Mouse (Mus musculus): Measurements from ENCODE around the gene Sit1. TPM values are rescaled to one million over a fixed set of nuclear protein-coding genes. Genes with fewer than 3 reads are reported as not detected.

Gene Sit1
- 259 TPM for polyA plus RNA-seq (2017; shearing (Covaris generic))

DNA sequence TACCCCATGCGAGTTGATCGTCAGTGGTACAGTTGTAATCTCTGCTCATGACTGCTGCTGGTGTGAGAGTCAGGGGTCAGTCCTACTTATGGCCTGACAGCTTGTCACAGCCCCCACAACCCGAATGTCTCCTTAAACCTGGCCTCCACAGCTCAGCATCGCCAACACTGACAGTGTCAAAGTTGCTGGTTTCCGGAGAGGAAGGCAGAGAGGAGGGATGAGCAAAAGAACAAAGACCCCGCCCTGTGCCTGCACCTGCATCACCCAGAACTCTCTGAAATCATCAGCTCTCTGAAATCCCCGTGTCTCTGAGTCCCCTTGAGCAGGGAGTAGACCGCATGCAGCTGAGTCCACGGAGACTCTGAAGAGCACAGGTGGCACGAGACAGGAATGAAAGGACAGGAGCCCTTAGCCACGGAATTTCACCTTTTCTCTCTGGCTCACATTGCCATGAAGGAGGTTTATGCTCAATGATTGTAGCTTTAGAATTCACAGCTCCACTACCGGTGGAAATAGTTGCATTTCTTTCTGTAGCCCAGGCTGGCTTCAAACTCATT lies at the start of gene Sit1:
TSS of gene Sit1 (minus strand) at position 200 of the 557 bp plus-strand sequence.

DNA sequence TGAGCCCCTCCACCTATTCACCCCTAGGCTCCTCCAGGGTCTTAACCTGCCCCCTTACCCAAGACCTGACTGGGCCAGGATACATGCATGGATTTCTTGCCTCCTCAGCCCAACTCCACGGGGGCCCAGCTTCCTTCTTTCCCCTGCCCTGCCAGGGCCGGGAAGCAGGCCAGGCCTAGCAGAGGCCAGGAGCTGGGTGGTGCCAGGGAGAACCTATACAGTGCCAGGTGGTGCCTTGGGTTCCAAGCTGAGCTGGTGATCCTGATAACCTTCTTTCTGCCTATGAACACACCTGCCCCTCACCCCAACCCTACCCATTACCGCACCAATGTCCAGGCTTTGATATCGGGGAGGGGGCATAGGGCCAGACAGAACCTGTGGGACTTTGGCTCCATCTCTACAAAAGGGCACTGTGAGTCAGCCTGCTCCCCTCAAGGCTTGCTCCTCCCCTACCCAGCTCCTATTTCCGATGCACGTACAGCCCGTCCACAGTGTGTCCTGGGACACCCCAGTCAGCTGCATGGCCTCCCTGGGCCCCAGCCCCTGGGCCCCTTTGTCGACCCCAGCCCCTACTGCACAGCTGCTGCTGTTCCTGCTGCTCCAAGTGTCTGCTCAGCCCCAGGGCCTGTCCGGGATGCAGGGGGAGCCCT lies 23.1 kb upstream of the Sit1 start, which contains the start of gene Car9:
TSS of gene Car9 (plus strand) at position 431 of the 650 bp plus-strand sequence.

DNA sequence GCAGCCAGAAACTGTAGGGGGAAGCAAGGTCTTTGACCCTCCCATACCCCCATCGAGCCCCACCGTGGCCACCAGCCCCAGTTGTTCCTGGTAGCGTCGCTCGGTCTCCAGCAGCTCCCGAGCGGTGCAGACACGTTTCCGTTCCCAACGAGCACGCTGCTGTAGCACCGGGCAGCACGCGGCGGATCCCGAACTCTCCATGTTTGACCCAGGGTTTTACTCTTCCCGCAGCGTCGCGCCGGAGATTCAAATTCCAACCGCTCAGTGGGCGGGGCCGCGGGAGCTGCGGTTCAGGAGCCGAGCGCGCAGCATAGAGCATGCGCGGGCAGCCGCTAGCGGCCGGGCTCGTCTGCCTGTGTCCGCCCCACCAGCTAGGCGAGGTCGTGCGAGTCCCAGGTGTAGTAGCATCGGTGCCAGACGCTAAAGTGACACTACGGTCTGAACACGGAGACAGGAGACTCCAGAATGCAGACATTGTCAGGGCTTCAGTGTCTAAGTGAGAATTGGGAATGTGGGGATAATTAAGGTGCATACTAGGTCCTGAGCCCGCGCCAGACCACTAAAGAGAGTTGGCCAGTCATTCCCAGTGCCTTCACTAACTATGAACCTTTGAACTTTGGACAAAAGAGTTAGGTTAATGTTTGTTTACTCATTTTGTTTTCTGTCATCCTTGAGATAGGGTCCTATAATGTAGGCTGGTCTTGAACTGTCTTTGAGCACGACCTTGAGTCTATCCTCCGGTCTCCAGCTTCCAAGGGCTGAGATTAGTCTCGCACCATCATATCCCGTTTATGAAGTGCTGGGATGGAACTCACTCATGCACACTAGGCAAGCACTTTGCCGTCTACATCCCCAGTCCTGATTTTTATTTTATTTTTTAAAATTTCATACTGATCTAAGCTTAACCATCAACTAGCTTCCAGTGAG lies 16.1 kb upstream of the Sit1 start, which contains the start of gene Arhgef39:
TSS of gene Arhgef39 (minus strand) at position 289 of the 927 bp plus-strand sequence.

DNA sequence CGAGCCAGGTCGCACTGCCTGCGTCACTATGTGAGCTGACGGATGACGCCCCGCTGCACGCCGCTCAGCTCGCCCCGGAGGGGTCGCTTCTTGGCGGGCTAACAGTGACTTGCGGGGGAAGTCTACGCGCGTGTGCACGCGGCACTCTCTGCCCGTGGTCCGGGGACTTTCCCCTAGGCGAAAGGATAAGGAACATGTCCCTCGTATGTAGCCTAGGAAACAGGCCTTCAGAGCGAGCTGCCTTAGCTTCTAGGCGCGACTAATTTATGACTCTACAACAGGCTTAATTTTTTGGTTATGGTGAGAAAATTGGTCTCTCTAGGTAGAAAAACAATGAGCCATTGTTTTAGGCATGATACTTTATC lies 9.3 kb upstream of the Sit1 start, which contains the start of gene Ccdc107:
TSS of gene Ccdc107 (plus strand) at position 80 of the 365 bp plus-strand sequence.

DNA sequence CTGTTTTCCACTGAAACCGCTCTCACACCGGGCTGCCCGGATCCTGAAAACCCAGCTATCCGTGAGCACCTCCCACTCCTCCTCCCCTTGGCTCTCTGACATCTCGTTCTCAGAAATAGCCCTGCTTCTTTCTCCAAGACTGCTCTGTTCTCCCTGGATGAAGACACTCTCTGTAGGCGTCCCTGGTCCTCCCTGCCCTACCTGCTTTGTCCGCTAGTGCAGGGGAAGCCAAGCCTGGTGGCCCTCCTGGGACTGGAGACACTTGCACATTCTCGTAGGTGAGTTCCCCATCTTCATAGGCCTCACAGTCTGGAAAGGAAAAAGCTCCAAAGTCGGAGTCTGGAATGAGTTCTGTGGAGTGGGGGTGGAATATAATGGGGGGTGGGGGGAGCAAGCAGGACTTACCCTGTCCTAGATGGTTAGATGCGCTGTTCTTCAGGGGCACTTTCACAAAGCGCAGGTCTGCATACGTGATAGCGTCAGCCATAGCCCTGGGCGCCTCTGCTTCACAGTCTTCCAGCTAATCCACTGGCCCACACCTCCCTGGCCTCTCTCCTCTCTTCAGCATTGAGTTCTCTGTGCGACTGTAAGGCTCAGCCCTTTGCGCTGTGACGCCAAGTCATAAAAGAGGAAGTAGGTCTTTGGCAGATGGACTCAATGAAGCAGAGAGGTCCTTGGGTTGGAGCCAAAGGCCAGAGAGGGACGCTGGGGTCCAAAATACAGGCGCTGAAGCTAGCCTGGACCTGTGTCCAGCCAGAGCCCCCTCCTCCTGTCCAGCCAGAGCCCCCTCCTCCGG lies 29.3 kb downstream of the Sit1 start, which contains the start of gene Cd72:
TSS of gene Cd72 (minus strand) at position 588 of the 796 bp plus-strand sequence.

DNA sequence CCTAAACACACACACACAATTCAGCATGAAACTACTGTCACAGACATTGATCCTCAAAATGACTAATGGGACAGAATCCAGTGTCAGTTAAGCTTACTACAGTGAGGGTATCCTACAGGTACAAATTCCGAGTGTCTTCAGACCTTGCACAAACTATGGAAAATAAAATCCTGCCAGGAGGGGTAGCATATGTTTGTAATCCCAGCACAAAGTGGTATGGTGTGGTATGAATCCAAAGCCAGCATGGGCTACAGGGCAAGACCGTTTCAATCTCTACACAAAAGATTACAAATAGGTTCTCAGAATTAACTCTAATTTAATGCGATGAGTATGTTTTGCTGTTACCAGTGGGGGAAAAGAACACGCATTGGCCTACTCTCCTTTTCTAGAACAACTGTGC lies 41.9 kb downstream of the Sit1 start, which contains the start of gene Tesk1:
TSS of gene Tesk1 (plus strand) at position 301 of the 400 bp plus-strand sequence.

Other genes starting within 250 kb of the Sit1 start
- gene Atp8b5, start 216.6 kb downstream of the Sit1 start, polyA plus RNA-seq (2017; shearing (Covaris generic)), result 0.16 TPM
- gene Rusc2, start 101.8 kb downstream of the Sit1 start, polyA plus RNA-seq (2017; shearing (Covaris generic)), result 1.3 TPM
- not detected for gene Fam166b, start 54.6 kb downstream of the Sit1 start, polyA plus RNA-seq (2017; shearing (Covaris generic))
- gene Tesk1, start 41.8 kb downstream of the Sit1 start, polyA plus RNA-seq (2017; shearing (Covaris generic)), result 76.2 TPM
- gene Cd72, start 29.1 kb downstream of the Sit1 start, polyA plus RNA-seq (2017; shearing (Covaris generic)), result 22.2 TPM
- 75.2 TPM for gene Ccdc107, start 9.2 kb upstream of the Sit1 start, polyA plus RNA-seq (2017; shearing (Covaris generic))
- gene Arhgef39, start 16.0 kb upstream of the Sit1 start, polyA plus RNA-seq (2017; shearing (Covaris generic)), result 11.4 TPM
- 0.45 TPM for gene Car9, start 23.2 kb upstream of the Sit1 start, polyA plus RNA-seq (2017; shearing (Covaris generic))
- gene Tpm2, start 40.0 kb upstream of the Sit1 start, polyA plus RNA-seq (2017; shearing (Covaris generic)), result not detected
- gene Creb3, start 78.6 kb upstream of the Sit1 start, polyA plus RNA-seq (2017; shearing (Covaris generic)), result 56.9 TPM
- gene Tln1, start 79.0 kb upstream of the Sit1 start, polyA plus RNA-seq (2017; shearing (Covaris generic)), result 199 TPM
- gene Rgp1, start 95.0 kb upstream of the Sit1 start, polyA plus RNA-seq (2017; shearing (Covaris generic)), result 7.2 TPM
- 26.1 TPM for gene Gba2, start 95.1 kb upstream of the Sit1 start, polyA plus RNA-seq (2017; shearing (Covaris generic))
- 2.8 TPM for gene Msmp, start 100.8 kb upstream of the Sit1 start, polyA plus RNA-seq (2017; shearing (Covaris generic))
- 0.13 TPM for gene Npr2, start 148.2 kb upstream of the Sit1 start, polyA plus RNA-seq (2017; shearing (Covaris generic))
- gene Spag8, start 169.9 kb upstream of the Sit1 start, polyA plus RNA-seq (2017; shearing (Covaris generic)), result not detected
- gene Hint2, start 172.7 kb upstream of the Sit1 start, polyA plus RNA-seq (2017; shearing (Covaris generic)), result 54.9 TPM
- gene Tmem8b, start 185.2 kb upstream of the Sit1 start, polyA plus RNA-seq (2017; shearing (Covaris generic)), result 1.4 TPM
- 1.5 TPM for gene Fam221b, start 185.4 kb upstream of the Sit1 start, polyA plus RNA-seq (2017; shearing (Covaris generic))
- gene Olfr70, start 217.1 kb upstream of the Sit1 start, polyA plus RNA-seq (2017; shearing (Covaris generic)), result not detected
- 0.15 TPM for gene Olfr71, start 226.5 kb upstream of the Sit1 start, polyA plus RNA-seq (2017; shearing (Covaris generic))
- not detected for gene Hrct1, start 243.5 kb upstream of the Sit1 start, polyA plus RNA-seq (2017; shearing (Covaris generic))
- 0.41 TPM for gene Spaar, start 246.3 kb upstream of the Sit1 start, polyA plus RNA-seq (2017; shearing (Covaris generic))

Measured in effector memory CD4-positive, alpha-beta T cell, adult 7 months (primary cell).